8 mouse cellular contexts compared by ENCODE assay signal in genomic region chr7:73655787-73656423, GRCm38 (mm10).
DNase-seq lines count a peak whose midpoint lies in the region; ATAC-seq and TF ChIP-seq lines count a peak whose summit lies in the region.

No protein-coding gene starts in this region.

- H3K4me2 ChIP-seq in liver, postnatal 0 days (ENCODE audit: low read depth, low read length): no peak overlapping the region

- H3K27me3 ChIP-seq in spleen, adult 2 months (ENCODE audit: control insufficient read depth, insufficient read depth, low read length): no peaks in the 10 kb centered on the region
- peaks cover 7% of the 10 kb centered on the region; the same call in 1 of the 2 replicates for H3K27me3 ChIP-seq in forebrain, embryonic 10.5 days (ENCODE audit: poor library complexity, severe bottlenecking)
- H3K27me3 ChIP-seq in liver, postnatal 0 days (ENCODE audit: insufficient read depth, low read length): 0 out of 2 replicates have a peak, but pooled peaks cover 6% of the 10 kb centered on the region

- no peak for TF ChIP-seq EP300 in liver, postnatal 0 days (IDR thresholded peaks at IDR 0.05; ENCODE audit: low read depth)

- WGBS in spleen, adult 2 months: 22% methylated on average over 5 of the region's 5 CpGs
- WGBS in forebrain, embryonic 10.5 days: 23% methylated on average over 5 of the region's 5 CpGs
- WGBS in liver, postnatal 0 days (ENCODE audit: insufficient replicate concordance): 19% methylated on average over 5 of the region's 5 CpGs

- no peak for TF ChIP-seq POLR2A in spleen, adult 2 months (IDR thresholded peaks at IDR 0.05; ENCODE audit: low read depth, low read length)

- peak; percentile 24; the same call in 1 of the 2 replicates for TF ChIP-seq CTCF in spleen, adult 2 months (IDR thresholded peaks at IDR 0.05; ENCODE audit: extremely low read depth, insufficient read depth, insufficient read length, insufficient replicate concordance)
- peak; percentile 76 for TF ChIP-seq CTCF in liver, postnatal 0 days (IDR thresholded peaks at IDR 0.05; ENCODE audit: low read depth)

- no peaks in the 10 kb centered on the region for H3K36me3 ChIP-seq in spleen, adult 2 months (ENCODE audit: control insufficient read depth, insufficient read depth, low read length)
- H3K36me3 ChIP-seq in forebrain, embryonic 10.5 days (replicated peaks): no peaks in the 10 kb centered on the region
- no peaks in the 10 kb centered on the region for H3K36me3 ChIP-seq in liver, postnatal 0 days (replicated peaks; ENCODE audit: insufficient read depth, low read length)

- DNase-seq in spleen, adult 2 months (ENCODE audit: low read depth in 1 of 2, low spot score in 2 of 2): peak in 1 of 2 experiments; percentile 18
- no peak for DNase-seq in spleen, adult 12 weeks (ENCODE audit: low spot score)
- DNase-seq in adrenal gland, postnatal 25 days: peak; percentile 62
- peak; percentile 70 for DNase-seq in forebrain, embryonic 10.5 days (ENCODE audit: extremely low spot score, low spot score)
- peak; percentile 70 for DNase-seq in induced T-regulatory cell, adult 2 months (ENCODE audit: low read depth)
- DNase-seq in liver, postnatal 0 days: peak; percentile 66
- DNase-seq in ovary, postnatal 14 days (ENCODE audit: low spot score): peak; percentile 71

- ATAC-seq in liver, postnatal 0 days: no peak
- no peak for ATAC-seq in inflammation-experienced regulatory T-cells, adult 6 months

- no peaks in the 10 kb centered on the region for H3K4me1 ChIP-seq in spleen, adult 2 months (ENCODE audit: control insufficient read depth, insufficient read depth, insufficient read length)
- H3K4me1 ChIP-seq in forebrain, embryonic 10.5 days: no peaks in the 10 kb centered on the region
- H3K4me1 ChIP-seq in liver, postnatal 0 days (ENCODE audit: insufficient read depth): no peaks in the 10 kb centered on the region

- H3K27ac ChIP-seq in spleen, adult 2 months (ENCODE audit: insufficient read depth, low read length): no peak overlapping the region
- H3K27ac ChIP-seq in forebrain, embryonic 10.5 days: no peak overlapping the region
- H3K27ac ChIP-seq in liver, postnatal 0 days (ENCODE audit: low read depth): no peak overlapping the region

- no peak overlapping the region for H3K4me3 ChIP-seq in spleen, adult 2 months (ENCODE audit: extremely low read depth, insufficient read depth, insufficient read length)
- H3K4me3 ChIP-seq in forebrain, embryonic 10.5 days: no peak overlapping the region
- no peak overlapping the region for H3K4me3 ChIP-seq in liver, postnatal 0 days (ENCODE audit: low read depth, low read length)

- H3K9me3 ChIP-seq in forebrain, embryonic 10.5 days: no peaks in the 10 kb centered on the region
- no peaks in the 10 kb centered on the region for H3K9me3 ChIP-seq in liver, postnatal 0 days (ENCODE audit: low read length)

- H3K9ac ChIP-seq in liver, postnatal 0 days (replicated peaks): no peak overlapping the region
